8 mouse cellular contexts compared by ENCODE assay signal in the genomic region with DNA sequence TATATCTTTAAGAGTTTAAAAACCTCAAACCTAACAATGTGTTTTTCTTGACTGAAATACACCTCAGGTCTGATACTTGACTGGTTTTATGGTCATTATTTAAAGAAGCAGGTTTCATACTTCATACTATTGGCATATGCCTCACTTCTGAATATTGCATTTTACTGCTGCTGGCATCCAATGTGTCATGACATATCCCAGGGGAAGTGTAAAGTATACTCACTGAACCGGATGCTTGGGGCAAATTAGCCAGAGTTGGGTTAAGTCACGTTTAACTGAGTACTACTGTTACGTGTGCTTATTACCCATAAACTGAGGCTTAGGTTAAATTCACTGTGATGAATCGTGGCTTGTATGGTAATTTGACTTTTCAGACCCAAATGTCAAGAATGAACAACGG. TPM values are rescaled to one million over a fixed set of nuclear protein-coding genes. Genes with fewer than 3 reads are reported as not detected.
DNase-seq lines count a peak whose midpoint lies in the region; ATAC-seq lines count a peak whose summit lies in the region.

No protein-coding gene starts in this region.

- H3K27ac ChIP-seq in heart, embryonic 15.5 days, result no peak overlapping the region
- H3K27ac ChIP-seq in embryonic facial prominence, embryonic 11.5 days (replicated peaks; ENCODE audit: low read depth, low read length), result no peak overlapping the region
- H3K27ac ChIP-seq in hindbrain, embryonic 14.5 days, result peak overlapping the region; percentile 92; the same call in 1 of the 2 replicates
- H3K27ac ChIP-seq in midbrain, embryonic 14.5 days (replicated peaks; ENCODE audit: low read depth, low read length), result no peak overlapping the region

- peaks cover 9% of the 10 kb centered on the region; the same call in 1 of the 2 replicates for H3K4me1 ChIP-seq in heart, embryonic 15.5 days (replicated peaks)
- H3K4me1 ChIP-seq in embryonic facial prominence, embryonic 11.5 days (ENCODE audit: control insufficient read depth, insufficient read depth, low read length), result no peaks in the 10 kb centered on the region
- H3K4me1 ChIP-seq in hindbrain, embryonic 14.5 days (replicated peaks; ENCODE audit: control insufficient read depth, insufficient read depth, low read length), result peaks cover 4% of the 10 kb centered on the region; the same call in 1 of the 2 replicates
- H3K4me1 ChIP-seq in midbrain, embryonic 14.5 days (ENCODE audit: control insufficient read depth, insufficient read depth, low read length), result peaks cover 4% of the 10 kb centered on the region

- H3K9ac ChIP-seq in heart, embryonic 15.5 days, result no peak overlapping the region
- H3K9ac ChIP-seq in embryonic facial prominence, embryonic 11.5 days (replicated peaks; ENCODE audit: low read length), result no peak overlapping the region
- H3K9ac ChIP-seq in hindbrain, embryonic 14.5 days, result peak overlapping the region; percentile 64
- no peak overlapping the region for H3K9ac ChIP-seq in midbrain, embryonic 14.5 days (replicated peaks; ENCODE audit: low read length)

- H3K36me3 ChIP-seq in heart, embryonic 15.5 days, result no peaks in the 10 kb centered on the region
- H3K36me3 ChIP-seq in embryonic facial prominence, embryonic 11.5 days (replicated peaks; ENCODE audit: control insufficient read depth, insufficient read depth, low read depth, low read length), result no peaks in the 10 kb centered on the region
- no peaks in the 10 kb centered on the region for H3K36me3 ChIP-seq in hindbrain, embryonic 14.5 days (replicated peaks; ENCODE audit: control insufficient read depth, insufficient read depth)
- no peaks in the 10 kb centered on the region for H3K36me3 ChIP-seq in midbrain, embryonic 14.5 days (ENCODE audit: control insufficient read depth, insufficient read depth, low read length)

- 79% methylated on average over 5 of the region's 5 CpGs for WGBS in heart, embryonic 15.5 days
- WGBS in embryonic facial prominence, embryonic 11.5 days, result 65% methylated on average over 5 of the region's 5 CpGs
- 68% methylated on average over 5 of the region's 5 CpGs for WGBS in hindbrain, embryonic 14.5 days
- 64% methylated on average over 5 of the region's 5 CpGs for WGBS in midbrain, embryonic 14.5 days

- no peak for DNase-seq in heart, adult 8-10 months (ENCODE audit: low spot score)
- no peak for DNase-seq in embryonic facial prominence, embryonic 11.5 days (ENCODE audit: low spot score)
- DNase-seq in hindbrain, embryonic 14.5 days (ENCODE audit: low spot score), result no peak
- DNase-seq in midbrain, embryonic 14.5 days, result peak; percentile 39
- no peak for DNase-seq in Muller cell, postnatal 12 days (ENCODE audit: inconsistent ontology term)
- no peak for DNase-seq in urinary bladder, postnatal 10 days (ENCODE audit: low spot score)
- no peak for DNase-seq in ovary, adult 18-20 months (ENCODE audit: low spot score)

- no peak for ATAC-seq in heart, embryonic 15.5 days (replicated peaks; ENCODE audit: insufficient number of reproducible peaks, insufficient read depth, low FRiP score, low read depth)
- ATAC-seq in embryonic facial prominence, embryonic 11.5 days (replicated peaks; ENCODE audit: insufficient number of reproducible peaks, low FRiP score, low TSS enrichment, low read depth), result peak; percentile 14; the same call in 1 of the 2 replicates
- ATAC-seq in hindbrain, embryonic 14.5 days (ENCODE audit: low FRiP score), result peak; percentile 36
- peak; percentile 13; the same call in 1 of the 2 replicates for ATAC-seq in midbrain, embryonic 14.5 days (ENCODE audit: low FRiP score, low TSS enrichment)

- H3K27me3 ChIP-seq in heart, embryonic 15.5 days, result no peaks in the 10 kb centered on the region
- no peaks in the 10 kb centered on the region for H3K27me3 ChIP-seq in embryonic facial prominence, embryonic 11.5 days (ENCODE audit: control insufficient read depth, insufficient read depth, low read length)
- no peaks in the 10 kb centered on the region for H3K27me3 ChIP-seq in hindbrain, embryonic 14.5 days (ENCODE audit: control insufficient read depth, insufficient read depth, low read length)
- H3K27me3 ChIP-seq in midbrain, embryonic 14.5 days (ENCODE audit: control insufficient read depth, insufficient read depth, low read length), result no peaks in the 10 kb centered on the region

- H3K9me3 ChIP-seq in heart, embryonic 15.5 days (replicated peaks), result no peaks in the 10 kb centered on the region
- H3K9me3 ChIP-seq in embryonic facial prominence, embryonic 11.5 days (replicated peaks; ENCODE audit: control insufficient read depth, low read length), result no peaks in the 10 kb centered on the region
- H3K9me3 ChIP-seq in hindbrain, embryonic 14.5 days (ENCODE audit: control insufficient read depth, low read length), result no peaks in the 10 kb centered on the region
- H3K9me3 ChIP-seq in midbrain, embryonic 14.5 days (ENCODE audit: control insufficient read depth, low read length), result no peaks in the 10 kb centered on the region

- peak overlapping the region; percentile 66 for H3K4me2 ChIP-seq in heart, embryonic 15.5 days
- no peak overlapping the region for H3K4me2 ChIP-seq in embryonic facial prominence, embryonic 11.5 days (ENCODE audit: low read depth, low read length)
- H3K4me2 ChIP-seq in hindbrain, embryonic 14.5 days (replicated peaks), result peak overlapping the region; percentile 60
- H3K4me2 ChIP-seq in midbrain, embryonic 14.5 days (ENCODE audit: low read length), result peak overlapping the region; percentile 65

- peak overlapping the region; percentile 68 for H3K4me3 ChIP-seq in heart, embryonic 15.5 days
- H3K4me3 ChIP-seq in embryonic facial prominence, embryonic 11.5 days (ENCODE audit: low read depth, low read length), result no peak overlapping the region; the same call in 1 of the 2 replicates
- peak overlapping the region; percentile 55 for H3K4me3 ChIP-seq in hindbrain, embryonic 14.5 days (replicated peaks; ENCODE audit: low read length)
- H3K4me3 ChIP-seq in midbrain, embryonic 14.5 days (replicated peaks; ENCODE audit: low read depth, low read length), result peak overlapping the region; percentile 42

RNA-seq across cellular contexts. Expression of gene Egf, which starts 29.5 kb away (rescaled TPM):
- 2.3 TPM in 2 replicates for polyA plus RNA-seq in heart, embryonic 15.5 days (2015; fragmentation: Nextera tagmentation; extraction: Ambion mirVana)
- total RNA-seq in heart, adult 8-10 months (2022), result 1 to 10 TPM; 1.9 to 5.6 (median 2.7) TPM
- 1.3 and 1.6 TPM in 2 replicates for polyA plus RNA-seq in embryonic facial prominence, embryonic 11.5 days (2014; fragmentation: Nextera tagmentation; extraction: Ambion mirVana)
- polyA plus RNA-seq in hindbrain, embryonic 14.5 days (2014; fragmentation: Nextera tagmentation; extraction: Ambion mirVana), result 2.2 and 2.9 TPM in 2 replicates
- 1.8 TPM in 2 replicates for polyA plus RNA-seq in midbrain, embryonic 14.5 days (2014; fragmentation: Nextera tagmentation; extraction: Ambion mirVana)
